Comparison of ENCODE assay signal across 8 mouse cellular contexts in the genomic region with DNA sequence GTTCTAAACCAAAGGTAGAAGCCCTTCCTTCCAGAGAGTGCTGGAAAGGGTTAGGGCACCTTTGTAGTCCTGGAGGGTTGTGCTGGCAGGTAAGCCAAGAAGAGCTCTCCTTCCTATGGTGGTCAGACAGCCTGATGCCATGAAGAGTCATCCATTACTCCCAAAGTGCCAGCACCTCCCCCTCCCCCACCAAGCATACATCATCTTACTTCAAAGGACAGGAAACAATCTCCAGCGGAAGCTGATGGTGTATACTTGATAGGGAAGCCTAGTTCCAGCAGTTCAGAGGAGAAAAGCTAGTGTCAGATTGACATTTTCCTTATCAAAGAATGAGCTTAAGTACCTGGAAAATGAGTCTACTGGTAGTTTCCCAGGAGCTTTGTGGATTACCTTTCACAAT. TPM values are rescaled to one million over a fixed set of nuclear protein-coding genes. Genes with fewer than 3 reads are reported as not detected.
A peak's percentile ranks its signal among the peaks of the same experiment; 100 is the strongest.
DNase-seq lines count a peak whose midpoint lies in the region; ATAC-seq lines count a peak whose summit lies in the region.

No protein-coding gene starts in this region.

- H3K4me3 ChIP-seq in heart, embryonic 10.5 days, result peak overlapping the region; percentile 43
- H3K4me3 ChIP-seq in embryonic facial prominence, embryonic 10.5 days, result peak overlapping the region; percentile 69; the same call in 1 of the 2 replicates
- peak overlapping the region; percentile 12; the same call in 1 of the 2 replicates for H3K4me3 ChIP-seq in intestine, embryonic 15.5 days (replicated peaks)
- H3K4me3 ChIP-seq in midbrain, embryonic 11.5 days (ENCODE audit: low read depth, low read length), result 0 out of 2 replicates have a peak overlapping the region, but pooled peaks have one; percentile 1

- H3K4me1 ChIP-seq in heart, embryonic 10.5 days, result peaks cover 42% of the 10 kb centered on the region
- H3K4me1 ChIP-seq in embryonic facial prominence, embryonic 10.5 days, result peaks cover 47% of the 10 kb centered on the region
- peaks cover 12% of the 10 kb centered on the region for H3K4me1 ChIP-seq in intestine, embryonic 15.5 days (replicated peaks)
- H3K4me1 ChIP-seq in midbrain, embryonic 11.5 days (ENCODE audit: control insufficient read depth, insufficient read depth, low read length), result peaks cover 33% of the 10 kb centered on the region

- H3K36me3 ChIP-seq in heart, embryonic 10.5 days, result peaks cover 41% of the 10 kb centered on the region
- peaks cover 69% of the 10 kb centered on the region for H3K36me3 ChIP-seq in embryonic facial prominence, embryonic 10.5 days (replicated peaks)
- no peaks in the 10 kb centered on the region for H3K36me3 ChIP-seq in intestine, embryonic 15.5 days
- H3K36me3 ChIP-seq in midbrain, embryonic 11.5 days (ENCODE audit: control insufficient read depth, insufficient read depth, low read length), result no peaks in the 10 kb centered on the region

- no peak overlapping the region for H3K9ac ChIP-seq in intestine, embryonic 15.5 days
- no peak overlapping the region for H3K9ac ChIP-seq in midbrain, embryonic 11.5 days (ENCODE audit: low read length)

- H3K27me3 ChIP-seq in heart, embryonic 10.5 days (ENCODE audit: insufficient read depth, poor library complexity, severe bottlenecking), result no peaks in the 10 kb centered on the region
- no peaks in the 10 kb centered on the region for H3K27me3 ChIP-seq in embryonic facial prominence, embryonic 10.5 days (replicated peaks; ENCODE audit: low read depth, poor library complexity, severe bottlenecking)
- no peaks in the 10 kb centered on the region for H3K27me3 ChIP-seq in intestine, embryonic 15.5 days (replicated peaks)
- H3K27me3 ChIP-seq in midbrain, embryonic 11.5 days (ENCODE audit: control insufficient read depth, insufficient read depth, low read length), result no peaks in the 10 kb centered on the region

- no peak for DNase-seq in heart, embryonic 10.5 days (ENCODE audit: low spot score)
- no peak for DNase-seq in heart, postnatal 36 days
- DNase-seq in embryonic facial prominence, embryonic 10.5 days (ENCODE audit: low spot score), result peak; percentile 21
- DNase-seq in midbrain, embryonic 11.5 days (ENCODE audit: low spot score, missing footprints), result no peak
- no peak for DNase-seq in right cerebral cortex, postnatal 25 days
- no peak for DNase-seq in right cerebral cortex, postnatal 4 days
- DNase-seq in urinary bladder, postnatal 14 days (ENCODE audit: low spot score), result no peak

- intact Hi-C loops in heart, postnatal 36 days (cut with DNase I), result no loop called here

- WGBS in heart, embryonic 10.5 days, result 9% methylated on average over 1 of the region's 1 CpGs
- WGBS in embryonic facial prominence, embryonic 10.5 days, result 49% methylated on average over 1 of the region's 1 CpGs
- 23% methylated on average over 1 of the region's 1 CpGs for WGBS in intestine, embryonic 15.5 days
- 57% methylated on average over 1 of the region's 1 CpGs for WGBS in midbrain, embryonic 11.5 days

- H3K9me3 ChIP-seq in heart, embryonic 10.5 days, result no peaks in the 10 kb centered on the region
- no peaks in the 10 kb centered on the region for H3K9me3 ChIP-seq in embryonic facial prominence, embryonic 10.5 days
- no peaks in the 10 kb centered on the region for H3K9me3 ChIP-seq in intestine, embryonic 15.5 days
- no peaks in the 10 kb centered on the region for H3K9me3 ChIP-seq in midbrain, embryonic 11.5 days (ENCODE audit: control insufficient read depth, low read length)

- H3K4me2 ChIP-seq in intestine, embryonic 15.5 days (replicated peaks), result peak overlapping the region; percentile 52
- peak overlapping the region; percentile 12; the same call in 1 of the 2 replicates for H3K4me2 ChIP-seq in midbrain, embryonic 11.5 days

- ATAC-seq in intestine, embryonic 15.5 days, result no peak
- ATAC-seq in midbrain, embryonic 11.5 days (ENCODE audit: low FRiP score), result no peak

- no peak overlapping the region for H3K27ac ChIP-seq in heart, embryonic 10.5 days
- no peak overlapping the region for H3K27ac ChIP-seq in embryonic facial prominence, embryonic 10.5 days (replicated peaks)
- no peak overlapping the region for H3K27ac ChIP-seq in intestine, embryonic 15.5 days
- no peak overlapping the region for H3K27ac ChIP-seq in midbrain, embryonic 11.5 days (ENCODE audit: low read depth, low read length)

RNA-seq across cellular contexts. Expression of gene Epm2aip1, which starts 3.4 kb away (rescaled TPM):
- polyA plus RNA-seq in heart, embryonic 10.5 days (2016; fragmentation: Nextera tagmentation; extraction: Ambion mirVana), result 24.7 and 28.4 TPM in 2 replicates
- total RNA-seq in heart, postnatal 36 days (2021), result 10 to 100 TPM; 17.1 to 25.1 TPM
- polyA plus RNA-seq in embryonic facial prominence, embryonic 10.5 days (2016; fragmentation: Nextera tagmentation; extraction: Ambion mirVana), result 29.7 and 30.4 TPM in 2 replicates
- 20.5 and 23.5 TPM in 2 replicates for polyA plus RNA-seq in intestine, embryonic 15.5 days (2015; fragmentation: Nextera tagmentation; extraction: Ambion mirVana)
- 42.3 and 50.4 TPM in 2 replicates for polyA plus RNA-seq in midbrain, embryonic 11.5 days (2014; fragmentation: Nextera tagmentation; extraction: Ambion mirVana)

RNA-seq across cellular contexts. Expression of gene Mlh1, which starts 3.6 kb away (rescaled TPM):
- polyA plus RNA-seq in heart, embryonic 10.5 days (2016; fragmentation: Nextera tagmentation; extraction: Ambion mirVana), result 51.7 and 52.6 TPM in 2 replicates
- total RNA-seq in heart, postnatal 36 days (2021), result 1 to 10 TPM; 7.7 to 8.5 TPM
- 52.7 and 56.8 TPM in 2 replicates for polyA plus RNA-seq in embryonic facial prominence, embryonic 10.5 days (2016; fragmentation: Nextera tagmentation; extraction: Ambion mirVana)
- polyA plus RNA-seq in intestine, embryonic 15.5 days (2015; fragmentation: Nextera tagmentation; extraction: Ambion mirVana), result 43.4 and 44.9 TPM in 2 replicates
- 53.3 and 55.4 TPM in 2 replicates for polyA plus RNA-seq in midbrain, embryonic 11.5 days (2014; fragmentation: Nextera tagmentation; extraction: Ambion mirVana)

RNA-seq across cellular contexts. Expression of gene Trank1, which starts 36.4 kb away (rescaled TPM):
- 0.08 and 0.21 TPM in 2 replicates for polyA plus RNA-seq in heart, embryonic 10.5 days (2016; fragmentation: Nextera tagmentation; extraction: Ambion mirVana)
- not detected for total RNA-seq in heart, postnatal 36 days (2021)
- 0.09 and 0.11 TPM in 2 replicates for polyA plus RNA-seq in embryonic facial prominence, embryonic 10.5 days (2016; fragmentation: Nextera tagmentation; extraction: Ambion mirVana)
- polyA plus RNA-seq in intestine, embryonic 15.5 days (2015; fragmentation: Nextera tagmentation; extraction: Ambion mirVana), result 0.11 TPM in 1 of 2 replicates, not detected in the other
- polyA plus RNA-seq in midbrain, embryonic 11.5 days (2014; fragmentation: Nextera tagmentation; extraction: Ambion mirVana), result 0.26 and 0.37 TPM in 2 replicates

Comparison
In these comparisons a context has a peak if more than half of its experiments do, and no peak if none do; other contexts are left out.
1. H3K4me3 ChIP-seq: peak in every context shown above with its lines; median percentile 69 in embryonic facial prominence, embryonic 10.5 days; 43 in heart, embryonic 10.5 days; 12 in intestine, embryonic 15.5 days; 1 in midbrain, embryonic 11.5 days.